Mouse (Mus musculus) kidney, embryonic 15.5 days (tissue): ENCODE data around the gene Gm21981. TPM values are rescaled to one million over a fixed set of nuclear protein-coding genes. Genes with fewer than 3 reads are reported as not detected.

Experiments used
- ATAC-seq: fragments of 200-750 bp; cut with Nextera tagmentation; replicated peaks from 2 replicates; pipeline ENCODE4 v1.8.0; 2017; ENCODE audit warnings: moderate TSS enrichment; ENCODE audit not compliant: low FRiP score
- H3K27ac ChIP-seq: fragments of 300-500 bp; sonication (generic); 2 replicates; pipeline ENCODE4 v1.5.1; 2015; ENCODE audit warnings: mild to moderate bottlenecking, inconsistent platforms
- H3K27me3 ChIP-seq: fragments of 300-500 bp; sonication (generic); 2 replicates; pipeline ENCODE4 v1.6.1; 2015; ENCODE audit warnings: inconsistent platforms
- H3K36me3 ChIP-seq: fragments of 300-500 bp; sonication (generic); 2 replicates; pipeline ENCODE4 v1.6.1; 2015; ENCODE audit warnings: inconsistent platforms
- H3K4me1 ChIP-seq: fragments of 300-500 bp; sonication (generic); 2 replicates; pipeline ENCODE4 v1.6.1; 2015; ENCODE audit warnings: inconsistent platforms
- H3K4me2 ChIP-seq: fragments of 300-500 bp; sonication (generic); 2 replicates; pipeline ENCODE4 v1.6.1; 2015; ENCODE audit warnings: moderate library complexity, mild to moderate bottlenecking, inconsistent platforms
- H3K4me3 ChIP-seq: fragments of 300-500 bp; sonication (generic); replicated peaks from 2 replicates; pipeline ENCODE4 v1.5.1; 2015; ENCODE audit warnings: mild to moderate bottlenecking, inconsistent platforms
- H3K9ac ChIP-seq: fragments of 300-500 bp; sonication (generic); 2 replicates; pipeline ENCODE4 v1.6.1; 2015; ENCODE audit warnings: mild to moderate bottlenecking, inconsistent platforms
- H3K9me3 ChIP-seq: fragments of 300-500 bp; sonication (generic); replicated peaks from 2 replicates; pipeline ENCODE4 v1.6.1; 2016; ENCODE audit warnings: inconsistent platforms
- WGBS: fragments of 180-500 bp; shearing (Covaris S2); methylation state at CpG from one replicate; pipeline ENCODE4 v1.1.7; 2015; ENCODE audit warnings: mixed read lengths; 5-methylcytosine and 5-hydroxymethylcytosine counted together
- polyA plus RNA-seq: library from polyadenylated mRNA; unstranded; fragments of >200 nt; fragmentation: Nextera tagmentation; extraction: Ambion mirVana; gene quantifications from 2 replicates; pipeline ENCODE4 v1.2.1, GENCODE M21; 2015

The Gm21981 gene
- polyA plus RNA-seq, 1 experiment from 2014 or later: 0.17 TPM

GRCm38 (mm10) chr17:47721183-47721582 is 26.9 kb upstream of the Gm21981 start:
- H3K36me3 ChIP-seq: no peaks in the 10 kb centered on the region
- H3K4me2 ChIP-seq: no peak overlapping the region
- no peaks in the 10 kb centered on the region for H3K4me1 ChIP-seq
- H3K4me3 ChIP-seq: no peak overlapping the region
- H3K9ac ChIP-seq: no peak overlapping the region
- H3K9me3 ChIP-seq: no peaks in the 10 kb centered on the region
- no peak for ATAC-seq
- WGBS: 83% methylated on average over 4 of the region's 4 CpGs
- H3K27ac ChIP-seq: no peak overlapping the region
- no peaks in the 10 kb centered on the region for H3K27me3 ChIP-seq

GRCm38 (mm10) chr17:47715037-47715436 is 20.8 kb upstream of the Gm21981 start:
- no peaks in the 10 kb centered on the region for H3K4me1 ChIP-seq
- 56% methylated on average over 3 of the region's 3 CpGs for WGBS
- H3K9ac ChIP-seq: no peak overlapping the region
- H3K27me3 ChIP-seq: no peaks in the 10 kb centered on the region
- no peak for ATAC-seq
- H3K9me3 ChIP-seq: no peaks in the 10 kb centered on the region
- no peak overlapping the region for H3K4me2 ChIP-seq
- H3K27ac ChIP-seq: no peak overlapping the region
- no peaks in the 10 kb centered on the region for H3K36me3 ChIP-seq
- H3K4me3 ChIP-seq: no peak overlapping the region

GRCm38 (mm10) chr17:47712889-47713571 is 18.8 kb upstream of the Gm21981 start:
- no peaks in the 10 kb centered on the region for H3K4me1 ChIP-seq
- no peak overlapping the region for H3K9ac ChIP-seq
- no peaks in the 10 kb centered on the region for H3K27me3 ChIP-seq
- no peaks in the 10 kb centered on the region for H3K9me3 ChIP-seq
- H3K36me3 ChIP-seq: no peaks in the 10 kb centered on the region
- no peak overlapping the region for H3K27ac ChIP-seq
- H3K4me3 ChIP-seq: no peak overlapping the region
- 58% methylated on average over 9 of the region's 22 CpGs for WGBS
- ATAC-seq: no peak
- H3K4me2 ChIP-seq: no peak overlapping the region

GRCm38 (mm10) chr17:47711883-47712282 is 17.6 kb upstream of the Gm21981 start:
- Histone ChIP-seq H3K4me3 (no peak overlapping the region), H3K4me1 (no peaks in the 10 kb centered on the region), H3K36me3 (no peaks in the 10 kb centered on the region), H3K9ac (no peak overlapping the region), H3K27me3 (no peaks in the 10 kb centered on the region), H3K4me2 (no peak overlapping the region), H3K9me3 (no peaks in the 10 kb centered on the region), H3K27ac (no peak overlapping the region)
- WGBS: 71% methylated on average over 6 of the region's 6 CpGs
- no peak for ATAC-seq

GRCm38 (mm10) chr17:47710036-47710435 is 15.8 kb upstream of the Gm21981 start:
- 72% methylated on average over 3 of the region's 3 CpGs for WGBS
- no peak overlapping the region for H3K4me2 ChIP-seq
- no peak overlapping the region for H3K4me3 ChIP-seq
- no peaks in the 10 kb centered on the region for H3K27me3 ChIP-seq
- H3K9ac ChIP-seq: no peak overlapping the region
- no peaks in the 10 kb centered on the region for H3K9me3 ChIP-seq
- no peak for ATAC-seq
- no peak overlapping the region for H3K27ac ChIP-seq
- H3K4me1 ChIP-seq: no peaks in the 10 kb centered on the region
- no peaks in the 10 kb centered on the region for H3K36me3 ChIP-seq

GRCm38 (mm10) chr17:47708972-47709371 is 14.7 kb upstream of the Gm21981 start:
- Histone ChIP-seq H3K9me3 (no peaks in the 10 kb centered on the region), H3K4me2 (no peak overlapping the region), H3K9ac (no peak overlapping the region), H3K4me1 (no peaks in the 10 kb centered on the region), H3K4me3 (no peak overlapping the region), H3K27ac (no peak overlapping the region), H3K27me3 (peaks cover 5% of the 10 kb centered on the region; the same call in 1 of the 2 replicates), H3K36me3 (0 out of 2 replicates have a peak, but pooled peaks cover 4% of the 10 kb centered on the region)
- WGBS: 55% methylated on average over 4 of the region's 4 CpGs
- no peak for ATAC-seq

- 78% methylated on average over 3 of the region's 3 CpGs for WGBS
- ATAC-seq: no peak
Observed at GRCm38 (mm10) chr17:47707961-47708360, 13.7 kb upstream of the Gm21981 start.

GRCm38 (mm10) chr17:47706196-47706595 is 11.9 kb upstream of the Gm21981 start:
- H3K9me3 ChIP-seq: no peaks in the 10 kb centered on the region
- H3K4me3 ChIP-seq: no peak overlapping the region
- H3K9ac ChIP-seq: no peak overlapping the region
- peaks cover 16% of the 10 kb centered on the region for H3K27me3 ChIP-seq
- no peak for ATAC-seq
- H3K27ac ChIP-seq: no peak overlapping the region
- WGBS: 64% methylated on average over 1 of the region's 1 CpGs
- no peak overlapping the region for H3K4me2 ChIP-seq
- H3K4me1 ChIP-seq: peaks cover 6% of the 10 kb centered on the region
- peaks cover 23% of the 10 kb centered on the region for H3K36me3 ChIP-seq

More at GRCm38 (mm10) chr17:47707961-47708360, 13.7 kb upstream of the Gm21981 start:
- Histone ChIP-seq H3K36me3 (peaks cover 9% of the 10 kb centered on the region; the same call in 1 of the 2 replicates), H3K9me3 (no peaks in the 10 kb centered on the region), H3K4me1 (peaks cover 5% of the 10 kb centered on the region), H3K4me2 (no peak overlapping the region), H3K27me3 (peaks cover 10% of the 10 kb centered on the region), H3K9ac (no peak overlapping the region), H3K27ac (no peak overlapping the region), H3K4me3 (no peak overlapping the region)

GRCm38 (mm10) chr17:47704692-47705091 is 10.4 kb upstream of the Gm21981 start:
- H3K4me3 ChIP-seq: no peak overlapping the region
- H3K27ac ChIP-seq: no peak overlapping the region
- no peak overlapping the region for H3K4me2 ChIP-seq
- no peak for ATAC-seq
- H3K9ac ChIP-seq: no peak overlapping the region
- peaks cover 6% of the 10 kb centered on the region for H3K4me1 ChIP-seq
- no peaks in the 10 kb centered on the region for H3K9me3 ChIP-seq
- 87% methylated on average over 4 of the region's 4 CpGs for WGBS
- peaks cover 16% of the 10 kb centered on the region for H3K27me3 ChIP-seq
- peaks cover 29% of the 10 kb centered on the region for H3K36me3 ChIP-seq

GRCm38 (mm10) chr17:47703556-47703955 is 9.3 kb upstream of the Gm21981 start:
- Histone ChIP-seq H3K27me3 (peaks cover 16% of the 10 kb centered on the region), H3K9me3 (no peaks in the 10 kb centered on the region), H3K9ac (no peak overlapping the region), H3K36me3 (peaks cover 35% of the 10 kb centered on the region), H3K4me3 (no peak overlapping the region), H3K4me1 (peaks cover 6% of the 10 kb centered on the region), H3K4me2 (no peak overlapping the region), H3K27ac (no peak overlapping the region)
- 29% methylated on average over 20 of the region's 20 CpGs for WGBS
- ATAC-seq: no peak

- no peak overlapping the region for H3K4me3 ChIP-seq
- H3K27me3 ChIP-seq: peaks cover 16% of the 10 kb centered on the region
- no peaks in the 10 kb centered on the region for H3K9me3 ChIP-seq
- 41% methylated on average over 28 of the region's 28 CpGs for WGBS
- no peak overlapping the region for H3K27ac ChIP-seq
- H3K36me3 ChIP-seq: peaks cover 38% of the 10 kb centered on the region
- no peak overlapping the region for H3K4me2 ChIP-seq
- ATAC-seq: no peak
- peaks cover 6% of the 10 kb centered on the region for H3K4me1 ChIP-seq
- H3K9ac ChIP-seq: no peak overlapping the region
Observed at GRCm38 (mm10) chr17:47702548-47703345, 8.5 kb upstream of the Gm21981 start.

- Histone ChIP-seq H3K4me2 (no peak overlapping the region), H3K4me1 (peaks cover 6% of the 10 kb centered on the region), H3K27ac (no peak overlapping the region), H3K27me3 (peaks cover 16% of the 10 kb centered on the region), H3K36me3 (peaks cover 38% of the 10 kb centered on the region), H3K9ac (no peak overlapping the region), H3K9me3 (no peaks in the 10 kb centered on the region), H3K4me3 (no peak overlapping the region)
- 78% methylated on average over 9 of the region's 9 CpGs for WGBS
- no peak for ATAC-seq
Observed at GRCm38 (mm10) chr17:47701793-47702192, 7.5 kb upstream of the Gm21981 start.
